Mouse (Mus musculus) cerebellum, adult 2 months (tissue): Measurements from ENCODE around the gene Vash2.
"Not testable (repeated sequence)": the region's sequence is repeated elsewhere in the genome, so short reads cannot be mapped to it uniquely, and the experiment has no call there.

Source experiments
- CTCF ChIP-seq: fragments of 200-500 bp; IDR thresholded peaks from 2 replicates; pipeline ENCODE4 v1.5.1; 2011; ENCODE audit warnings: low read depth, mild to moderate bottlenecking, control low read depth, low read length, moderate library complexity, borderline replicate concordance; ENCODE audit not compliant: insufficient read depth
- POLR2A ChIP-seq: fragments of 200-500 bp; IDR thresholded peaks from 2 replicates; pipeline ENCODE4 v1.6.1; 2011; ENCODE audit warnings: low read length, control low read depth, borderline replicate concordance; ENCODE audit not compliant: insufficient read depth

DNA sequence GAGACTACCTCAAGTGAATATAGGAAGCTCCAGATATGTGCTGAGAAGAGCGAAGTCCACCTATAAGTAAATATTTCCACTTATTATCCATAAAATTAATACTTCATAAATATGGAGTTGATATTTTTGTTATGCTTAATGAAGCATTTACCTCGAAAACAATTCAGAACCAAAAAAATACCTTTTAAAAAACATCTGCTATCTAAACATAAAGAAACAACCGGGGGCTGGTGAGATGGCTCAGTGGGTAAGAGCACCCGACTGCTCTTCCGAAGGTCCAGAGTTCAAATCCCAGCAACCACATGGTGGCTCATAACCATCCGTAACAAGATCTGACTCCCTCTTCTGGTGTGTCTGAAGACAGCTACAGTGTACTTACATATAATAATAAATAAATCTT is 44.7 kb upstream of the Vash2 start:
- not testable (repeated sequence) for TF ChIP-seq CTCF, POLR2A
